Mouse (Mus musculus) T-helper 1 cell (primary cell): ENCODE data around the gene Arhgdib.

Source experiments
- in situ Hi-C: fragments of 300-600 bp; cut with MboI, MseI; formaldehyde crosslinking; loops from one replicate; pipeline ENCODE4 v1.15.1; 2025; ENCODE audit warnings: high pct_unique_total_duplicates

Gene Arhgdib

GRCm38 (mm10) chr6:136923532-136923931 lies 18.2 kb downstream of the Arhgdib start, which contains the start of gene Pde6h:
Gene Pde6h, plus strand, starts transcription at chr6:136923832.
- in situ Hi-C loops: loop anchor here (10.0 kb wide), 1 partner anchor 399 kb away; no protein-coding TSS in a partner anchor

- in situ Hi-C loops: loop anchor here (10.0 kb wide), 1 partner anchor 398 kb away; no protein-coding TSS in a partner anchor
Observed at GRCm38 (mm10) chr6:136922871-136923270, 18.8 kb downstream of the Arhgdib start.

- in situ Hi-C loops: loop anchor here (10.0 kb wide), 1 partner anchor 397 kb away; no protein-coding TSS in a partner anchor
Observed at GRCm38 (mm10) chr6:136922080-136922479, 19.6 kb downstream of the Arhgdib start, which contains the start of gene Erp27. Gene Erp27, minus strand, starts transcription at chr6:136922180.

- in situ Hi-C loops: loop anchor here (10.0 kb wide), 1 partner anchor 397 kb away; no protein-coding TSS in a partner anchor
Observed at GRCm38 (mm10) chr6:136921601-136922000, 20.1 kb downstream of the Arhgdib start.

DNA sequence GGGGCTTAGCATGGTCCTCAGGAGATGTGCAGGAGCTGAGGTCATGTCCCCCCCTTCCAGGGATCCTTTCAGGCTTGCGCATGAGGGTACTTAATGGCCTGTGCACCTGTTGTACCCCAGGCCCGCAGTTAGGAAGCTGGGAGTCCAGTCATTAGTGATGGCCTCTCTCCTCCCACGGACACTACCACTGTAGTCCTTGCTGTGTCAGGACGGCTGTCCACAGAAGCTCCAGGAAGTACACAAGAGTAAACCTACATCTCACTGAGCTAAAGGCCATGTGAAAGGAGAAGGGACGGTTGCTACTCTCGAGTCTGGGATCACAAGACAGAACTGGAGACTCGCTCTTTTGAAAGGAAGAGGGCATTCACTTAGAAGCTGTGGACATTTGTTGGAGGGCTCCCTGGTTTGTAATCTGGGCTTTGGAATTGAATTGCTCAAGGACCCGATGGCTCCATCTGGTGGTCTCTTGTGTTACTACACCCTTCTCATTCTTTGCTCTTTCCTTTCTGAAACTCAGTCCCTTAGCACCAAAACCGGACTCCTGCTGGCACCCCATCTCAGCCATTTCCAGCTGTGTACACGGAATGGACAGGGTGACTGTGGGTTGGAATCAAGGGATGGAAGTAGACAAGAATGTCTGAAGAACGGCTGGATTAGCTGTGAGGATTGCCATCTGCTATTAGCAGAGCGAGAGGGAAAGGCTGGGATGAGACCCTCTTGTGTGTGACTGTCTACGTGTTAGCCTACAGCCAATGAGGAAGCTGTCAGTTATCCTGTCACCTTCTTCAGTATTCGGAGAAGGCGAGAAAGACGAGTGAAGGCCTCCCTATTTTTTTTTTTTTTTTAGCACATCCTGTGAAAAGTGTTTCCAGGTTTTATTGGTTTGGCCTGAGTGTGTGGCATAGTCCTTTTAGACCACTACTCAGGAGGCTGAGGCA lies 21.1 kb downstream of the Arhgdib start:
- in situ Hi-C loops: loop anchor here (10.0 kb wide), 1 partner anchor 396 kb away; no protein-coding TSS in a partner anchor

DNA sequence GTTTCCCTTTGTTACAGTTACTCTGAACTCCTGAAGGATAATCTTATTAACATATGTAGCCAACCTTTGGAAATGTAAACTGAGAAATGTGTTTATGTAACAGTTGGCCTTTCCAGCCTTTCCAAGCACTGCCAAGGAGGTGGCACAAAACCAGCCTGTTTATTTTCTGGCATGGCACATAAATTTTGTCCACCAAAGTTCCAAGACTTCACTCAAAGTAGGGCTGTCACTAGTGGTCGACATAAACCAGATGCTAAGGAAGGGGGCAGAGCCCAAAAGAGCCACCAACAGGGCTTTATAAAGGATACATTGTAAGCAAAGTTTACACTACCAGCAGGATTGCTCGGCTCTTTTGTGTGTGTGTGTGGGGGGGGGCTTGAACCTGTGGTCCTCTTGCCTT lies 23.8 kb downstream of the Arhgdib start:
- in situ Hi-C loops: no loop called here

DNA sequence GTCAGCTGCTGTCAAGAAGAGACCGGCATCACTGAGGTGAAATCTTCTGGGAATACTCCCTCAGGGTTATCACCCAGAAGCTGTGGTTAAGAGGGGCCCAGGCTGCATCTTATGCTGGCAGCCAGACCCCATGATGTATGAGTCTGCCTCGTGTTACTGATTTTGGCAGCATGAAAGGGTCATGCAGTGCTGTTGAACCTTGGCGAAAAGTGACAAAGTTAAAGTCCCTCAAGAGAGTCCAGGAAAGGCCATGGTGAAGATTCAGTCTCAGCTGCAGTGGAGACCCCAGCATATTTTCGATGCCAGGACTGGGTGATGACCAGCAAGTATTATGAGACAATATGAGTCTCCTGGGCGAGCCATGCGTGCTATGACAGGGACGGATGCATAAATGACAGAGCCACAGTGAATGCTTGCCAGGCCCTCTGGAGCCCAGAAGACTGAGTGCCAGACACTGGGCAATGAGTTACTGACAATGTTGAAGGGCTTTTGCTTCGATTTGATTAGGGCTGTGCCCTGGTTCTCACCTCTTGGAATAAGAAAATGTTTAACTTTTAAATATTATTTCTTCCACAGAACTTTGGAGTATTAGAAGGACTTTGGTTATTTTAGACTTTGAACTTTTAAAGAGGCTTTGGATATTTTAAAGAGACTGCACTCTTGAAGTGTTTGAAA lies 25.8 kb downstream of the Arhgdib start:
- in situ Hi-C loops: no loop called here

GRCm38 (mm10) chr6:136914234-136914633 lies 27.5 kb downstream of the Arhgdib start:
- in situ Hi-C loops: loop anchor here (5.0 kb wide), 1 partner anchor 67 kb away; no protein-coding TSS in a partner anchor

GRCm38 (mm10) chr6:136913384-136914126 lies 28.1 kb downstream of the Arhgdib start:
- in situ Hi-C loops: loop anchor here (5.0 kb wide), 1 partner anchor 66 kb away; no protein-coding TSS in a partner anchor

- in situ Hi-C loops: loop anchor here (5.0 kb wide), 1 partner anchor 66 kb away; no protein-coding TSS in a partner anchor
Observed at GRCm38 (mm10) chr6:136912751-136913265, 28.9 kb downstream of the Arhgdib start.

- in situ Hi-C loops: loop anchor here (5.0 kb wide), 1 partner anchor 63 kb away; no protein-coding TSS in a partner anchor
Observed at GRCm38 (mm10) chr6:136910247-136910890, 31.3 kb downstream of the Arhgdib start.

DNA sequence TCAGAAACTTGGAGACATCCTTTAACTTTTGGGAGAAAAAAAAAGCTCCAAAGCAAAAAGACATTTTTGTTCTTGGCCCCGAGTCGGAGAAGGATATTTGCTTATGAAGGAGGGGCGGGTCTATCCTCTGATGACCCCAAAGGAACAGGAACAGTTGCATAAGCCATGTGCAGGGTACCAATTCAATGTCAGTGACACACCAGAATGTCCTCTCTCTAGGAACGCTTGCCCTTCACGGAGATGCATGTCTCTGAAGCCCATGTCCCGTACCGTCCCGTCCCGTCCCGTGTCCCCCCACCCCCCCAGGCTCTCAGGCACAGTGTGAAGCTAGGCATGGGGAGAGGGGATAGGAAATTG lies 34.8 kb downstream of the Arhgdib start:
- in situ Hi-C loops: no loop called here

DNA sequence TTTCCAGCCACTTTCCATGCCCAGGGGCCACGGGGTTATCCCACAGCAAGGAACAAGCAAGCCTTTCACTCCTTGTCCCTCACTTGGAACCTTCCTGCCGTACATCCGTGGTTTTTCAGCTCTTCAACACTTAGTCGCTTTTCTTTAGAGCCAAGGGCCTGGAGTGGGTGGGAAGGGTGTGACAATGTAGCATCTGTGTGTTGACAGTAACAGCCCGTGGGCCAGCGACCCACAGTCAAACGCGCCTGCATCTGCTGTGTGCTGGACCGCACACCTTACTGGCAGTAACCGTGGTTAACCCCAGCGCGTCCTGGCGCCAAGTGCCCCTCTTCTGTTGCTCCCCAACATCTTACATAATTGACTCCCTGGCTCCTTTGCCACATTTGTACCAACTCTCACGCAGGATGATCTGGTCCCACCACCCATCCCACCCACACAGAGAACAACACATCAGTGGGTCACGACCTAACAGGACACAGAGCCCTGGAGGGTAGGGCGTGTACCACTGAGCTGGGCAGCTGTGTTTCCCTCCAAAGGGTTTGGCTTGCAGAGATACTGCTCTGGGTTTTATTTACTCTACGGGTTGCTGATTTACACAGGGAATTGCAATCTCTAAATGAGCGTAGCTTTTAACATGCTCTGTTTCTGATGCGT lies 35.3 kb downstream of the Arhgdib start:
- in situ Hi-C loops: no loop called here

- in situ Hi-C loops: no loop called here
Observed at GRCm38 (mm10) chr6:136903885-136904470, 37.7 kb downstream of the Arhgdib start.

DNA sequence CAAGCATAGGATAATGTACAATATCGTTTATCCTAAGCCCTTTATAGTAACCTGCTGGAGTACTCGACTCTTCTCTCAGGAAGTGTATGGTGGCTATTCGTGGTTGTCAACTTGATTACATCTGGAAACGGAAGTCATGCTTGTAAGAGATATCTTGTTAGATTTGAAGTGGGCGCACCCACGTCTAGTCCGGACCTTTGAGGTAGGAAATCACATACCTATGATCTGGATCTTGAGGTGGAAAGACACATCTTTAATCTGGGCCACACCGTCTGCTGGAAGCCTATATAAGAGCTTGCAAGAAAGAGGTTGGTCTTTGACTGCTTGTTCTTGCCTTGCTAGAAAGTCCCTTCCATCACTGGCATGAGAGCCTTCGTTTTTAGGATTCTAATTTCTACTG lies 39.2 kb downstream of the Arhgdib start:
- in situ Hi-C loops: no loop called here

DNA sequence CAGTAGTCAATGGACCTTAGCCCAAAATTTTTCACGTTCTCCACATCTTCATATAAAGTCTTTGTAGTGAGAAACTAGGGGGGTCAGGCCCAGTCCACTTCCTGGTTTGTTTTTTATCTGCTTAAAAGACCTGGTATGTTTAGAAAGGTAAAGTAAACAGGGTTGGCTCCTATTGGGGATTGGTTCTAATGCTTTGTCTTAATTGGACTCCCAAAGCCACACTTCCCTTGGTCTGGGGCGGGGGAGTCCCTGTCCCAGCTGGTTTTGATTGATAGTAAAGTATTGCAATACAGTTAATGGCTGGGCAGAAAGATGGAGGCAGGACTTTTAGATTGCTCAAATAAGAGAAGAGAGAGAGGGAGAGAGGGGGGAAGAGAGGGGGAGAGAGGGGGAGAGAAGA lies 40.7 kb downstream of the Arhgdib start:
- in situ Hi-C loops: no loop called here

DNA sequence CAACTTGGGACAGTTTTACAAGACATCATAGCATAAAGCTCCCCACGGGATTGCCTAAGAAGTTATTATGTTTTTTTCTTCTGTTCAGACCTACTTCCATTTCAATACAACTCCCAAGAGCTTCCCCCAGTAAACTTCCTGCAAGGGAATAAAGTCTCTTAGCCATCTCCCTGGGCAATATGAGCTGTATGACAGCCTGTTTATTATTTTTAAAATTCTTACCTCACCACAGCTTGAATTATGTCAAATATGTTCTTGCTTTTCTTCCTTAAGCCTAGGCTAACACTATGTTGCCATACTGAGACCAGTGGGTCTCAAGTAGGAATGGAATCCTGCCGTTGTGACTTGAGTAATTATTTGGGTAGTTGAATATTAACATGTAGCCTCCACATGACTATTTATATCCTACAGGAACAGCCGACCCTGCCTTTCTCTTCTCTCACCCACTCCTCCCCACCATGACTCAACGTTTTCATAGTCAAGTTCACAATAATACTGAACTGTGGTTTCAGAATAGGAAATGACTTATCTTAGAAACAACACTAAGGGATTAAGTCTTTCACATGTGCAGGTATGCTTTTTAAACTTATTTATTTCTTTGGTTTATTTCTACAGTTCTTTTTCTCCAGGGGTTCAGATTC lies 41.2 kb downstream of the Arhgdib start:
- in situ Hi-C loops: no loop called here

- in situ Hi-C loops: no loop called here
Observed at GRCm38 (mm10) chr6:136898954-136899353, 42.7 kb downstream of the Arhgdib start.

GRCm38 (mm10) chr6:136898222-136898621 lies 43.5 kb downstream of the Arhgdib start:
- in situ Hi-C loops: no loop called here
